Mouse (Mus musculus) thymus, adult 2 months (tissue): Measurements from ENCODE around the gene Abhd15.

Experiments used
- CTCF ChIP-seq: fragments of 200-500 bp; IDR thresholded peaks from 2 replicates; pipeline ENCODE4 v1.5.1; 2012; ENCODE audit warnings: mild to moderate bottlenecking, control low read depth, low read length, moderate library complexity, borderline replicate concordance; ENCODE audit not compliant: control insufficient read depth, poor library complexity, insufficient read depth; ENCODE audit errors: extremely low read depth
- POLR2A ChIP-seq: fragments of 200-500 bp; IDR thresholded peaks from 2 replicates; pipeline ENCODE4 v1.6.1; 2012; ENCODE audit warnings: mild to moderate bottlenecking, low read length, control low read depth, moderate library complexity; ENCODE audit not compliant: control insufficient read depth, poor library complexity, insufficient read depth; ENCODE audit errors: extremely low read depth

DNA sequence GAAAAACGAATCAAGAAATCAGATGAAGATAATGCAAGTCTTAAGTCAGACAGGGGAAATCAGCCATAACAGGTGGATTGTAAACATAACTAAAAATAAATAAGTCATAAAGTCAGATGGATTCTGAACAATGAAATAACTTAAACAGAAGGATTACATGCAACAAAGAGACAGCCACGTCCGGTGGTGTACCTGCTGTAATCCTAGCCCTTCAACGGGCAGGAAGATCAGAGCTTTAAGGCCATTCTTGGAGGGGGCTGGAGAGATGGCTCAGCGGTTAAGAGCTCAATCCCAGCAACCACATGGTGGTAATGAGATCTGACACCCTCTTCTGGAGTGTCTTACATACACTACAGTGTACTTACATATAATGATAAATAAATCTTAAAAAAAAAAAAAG, 3.6 kb upstream of the Abhd15 start:
- TF ChIP-seq POLR2A (no peak), CTCF (no peak)
